Mouse (Mus musculus): ENCODE data around the gene Rce1. TPM values are rescaled to one million over a fixed set of nuclear protein-coding genes. Genes with fewer than 3 reads are reported as not detected.

Rce1 gene
- polyA plus RNA-seq, 1 experiment, result 34.4 TPM

DNA sequence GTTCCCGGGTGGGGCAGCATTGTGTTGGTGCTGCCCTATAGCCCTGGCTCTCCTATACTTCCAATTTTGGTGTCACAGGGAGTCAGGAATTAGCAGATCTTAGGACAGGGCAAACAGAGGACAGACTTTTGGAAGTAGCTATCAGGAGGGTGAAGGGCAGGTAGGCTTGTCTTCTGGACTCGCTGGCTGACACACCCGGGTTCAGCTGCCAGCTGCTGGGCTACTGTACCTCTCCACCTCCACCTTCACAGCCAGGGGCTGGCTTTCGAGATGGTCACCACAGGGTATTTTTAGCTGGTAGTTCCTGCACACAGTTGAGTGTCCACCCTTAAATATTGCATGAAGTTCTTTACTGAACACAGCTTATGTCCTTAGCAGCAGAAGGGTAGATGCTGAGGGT, 16.9 kb downstream of the Rce1 start:
- H3K9ac ChIP-seq (ENCODE audit: low read depth, poor library complexity, severe bottlenecking), result no peak overlapping the region
- TF ChIP-seq EP300 (IDR thresholded peaks at IDR 0.05; ENCODE audit: insufficient read depth, low read depth, low read length) (no peak), CTCF (IDR thresholded peaks at IDR 0.05; ENCODE audit: low read depth, low read length) (no peak), POLR2A (IDR thresholded peaks at IDR 0.05; ENCODE audit: insufficient read depth, low read length) (no peak)
- H3K36me3 ChIP-seq (ENCODE audit: control insufficient read depth, insufficient read depth, low read length, poor library complexity, severe bottlenecking), result no peaks in the 10 kb centered on the region
- H3K4me3 ChIP-seq (ENCODE audit: low read depth, low read length), result no peak overlapping the region
- no peaks in the 10 kb centered on the region for H3K4me1 ChIP-seq (ENCODE audit: control insufficient read depth, insufficient read depth, low read length)
- H3K27me3 ChIP-seq (ENCODE audit: control insufficient read depth, insufficient read depth, low read length, poor library complexity, severe bottlenecking), result no peaks in the 10 kb centered on the region
- no peak overlapping the region for H3K27ac ChIP-seq (ENCODE audit: insufficient read depth, low read length)
- H3K9me3 ChIP-seq (replicated peaks; ENCODE audit: control insufficient read depth, insufficient read depth, low read length, poor library complexity, severe bottlenecking), result no peaks in the 10 kb centered on the region

DNA sequence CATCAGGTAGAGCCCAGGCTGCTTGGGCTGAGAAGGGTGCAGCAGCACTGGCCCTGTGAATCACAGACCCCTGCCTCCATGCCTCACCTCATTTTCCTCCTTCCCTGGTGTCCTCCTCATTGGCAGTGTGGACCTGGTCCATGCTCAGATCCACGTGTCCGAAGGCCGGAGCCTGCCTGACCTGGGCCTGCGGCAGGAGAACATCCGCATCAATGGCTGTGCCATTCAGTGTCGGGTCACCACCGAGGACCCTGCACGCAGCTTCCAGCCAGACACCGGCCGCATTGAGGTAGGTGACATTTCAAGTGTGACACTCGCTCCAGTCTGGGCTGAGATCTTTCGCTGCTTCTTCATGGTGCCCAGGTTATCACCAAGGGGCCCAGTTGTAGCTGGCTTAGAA, 18.0 kb downstream of the Rce1 start:
- H3K9ac ChIP-seq (ENCODE audit: low read depth, poor library complexity, severe bottlenecking), result no peak overlapping the region
- no peak overlapping the region for H3K4me3 ChIP-seq (ENCODE audit: low read depth, low read length)
- no peaks in the 10 kb centered on the region for H3K27me3 ChIP-seq (ENCODE audit: control insufficient read depth, insufficient read depth, low read length, poor library complexity, severe bottlenecking)
- no peaks in the 10 kb centered on the region for H3K9me3 ChIP-seq (replicated peaks; ENCODE audit: control insufficient read depth, insufficient read depth, low read length, poor library complexity, severe bottlenecking)
- TF ChIP-seq EP300 (IDR thresholded peaks at IDR 0.05; ENCODE audit: insufficient read depth, low read depth, low read length), result no peak
- TF ChIP-seq CTCF (IDR thresholded peaks at IDR 0.05; ENCODE audit: low read depth, low read length), result no peak
- TF ChIP-seq POLR2A (IDR thresholded peaks at IDR 0.05; ENCODE audit: insufficient read depth, low read length), result no peak
- no peaks in the 10 kb centered on the region for H3K4me1 ChIP-seq (ENCODE audit: control insufficient read depth, insufficient read depth, low read length)
- H3K27ac ChIP-seq (ENCODE audit: insufficient read depth, low read length), result no peak overlapping the region
- no peaks in the 10 kb centered on the region for H3K36me3 ChIP-seq (ENCODE audit: control insufficient read depth, insufficient read depth, low read length, poor library complexity, severe bottlenecking)

DNA sequence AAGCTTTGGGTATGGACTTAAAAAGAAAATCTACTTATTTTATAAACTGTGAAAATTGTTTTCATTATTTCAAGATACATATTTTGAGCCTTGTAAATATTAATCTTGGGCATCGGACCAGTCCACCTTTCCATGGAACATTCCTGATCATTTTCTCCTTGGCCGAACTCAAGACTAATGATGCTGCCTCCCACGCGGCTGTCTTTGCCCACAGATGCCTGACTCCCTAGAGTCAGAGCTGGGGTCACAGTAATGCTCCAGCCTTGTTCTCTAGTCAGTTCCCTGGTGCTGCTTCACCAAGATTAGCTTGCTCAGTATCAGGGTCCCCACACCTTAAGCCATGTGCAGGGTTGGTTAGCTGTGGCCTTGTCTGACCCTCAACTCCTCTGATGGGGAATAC, 19.8 kb downstream of the Rce1 start:
- H3K4me1 ChIP-seq (ENCODE audit: control insufficient read depth, insufficient read depth, low read length), result no peaks in the 10 kb centered on the region
- H3K27ac ChIP-seq (ENCODE audit: insufficient read depth, low read length), result no peak overlapping the region
- H3K36me3 ChIP-seq (ENCODE audit: control insufficient read depth, insufficient read depth, low read length, poor library complexity, severe bottlenecking), result no peaks in the 10 kb centered on the region
- no peaks in the 10 kb centered on the region for H3K9me3 ChIP-seq (replicated peaks; ENCODE audit: control insufficient read depth, insufficient read depth, low read length, poor library complexity, severe bottlenecking)
- TF ChIP-seq POLR2A (IDR thresholded peaks at IDR 0.05; ENCODE audit: insufficient read depth, low read length), result no peak
- no peak for TF ChIP-seq CTCF (IDR thresholded peaks at IDR 0.05; ENCODE audit: low read depth, low read length)
- TF ChIP-seq EP300 (IDR thresholded peaks at IDR 0.05; ENCODE audit: insufficient read depth, low read depth, low read length), result no peak
- H3K4me3 ChIP-seq (ENCODE audit: low read depth, low read length), result no peak overlapping the region
- no peak overlapping the region for H3K9ac ChIP-seq (ENCODE audit: low read depth, poor library complexity, severe bottlenecking)
- no peaks in the 10 kb centered on the region for H3K27me3 ChIP-seq (ENCODE audit: control insufficient read depth, insufficient read depth, low read length, poor library complexity, severe bottlenecking)

DNA sequence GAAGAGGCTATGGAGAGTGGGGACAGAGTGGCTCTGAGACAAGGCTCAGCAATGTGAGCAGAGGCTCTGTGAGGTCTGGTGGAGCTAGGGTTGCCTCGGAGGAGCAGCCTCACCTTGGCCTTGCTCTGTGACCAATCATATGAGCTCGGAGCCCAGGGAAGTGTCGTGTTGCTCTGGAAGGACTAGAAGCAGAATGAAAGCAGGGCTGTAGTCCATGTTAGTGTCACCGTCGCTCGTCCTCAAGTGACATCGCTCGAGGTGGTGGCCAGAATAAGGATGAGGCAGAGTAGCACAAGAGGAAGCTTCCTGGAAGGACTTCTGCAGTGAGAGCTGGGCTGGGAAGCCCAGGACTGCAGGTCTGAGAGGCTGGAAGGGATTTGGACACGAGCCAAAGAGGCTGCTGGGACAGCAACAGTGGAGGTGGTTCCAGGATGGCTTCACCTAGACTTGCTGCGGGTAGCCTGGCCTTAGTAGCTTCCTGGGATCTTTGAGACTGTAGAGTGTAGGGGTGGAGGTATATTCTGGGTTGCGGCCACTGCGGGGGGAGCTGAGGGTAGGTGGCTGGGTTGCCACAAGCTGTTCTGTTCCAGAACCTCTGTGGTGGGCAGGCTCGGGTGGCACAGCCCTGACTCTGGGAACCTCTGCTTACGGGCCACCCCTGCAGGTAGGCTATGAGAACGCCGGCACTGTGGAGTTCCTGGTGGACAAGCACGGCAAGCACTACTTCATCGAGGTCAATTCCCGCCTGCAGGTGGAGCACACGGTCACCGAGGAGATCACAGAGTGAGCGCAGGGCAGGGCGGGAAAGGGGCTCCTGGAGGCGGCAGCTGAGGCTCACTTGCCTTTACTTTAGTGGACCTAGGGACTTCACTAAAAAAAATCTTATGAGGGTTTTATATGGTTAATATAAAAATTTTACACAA, 21.4 kb downstream of the Rce1 start:
- peak; percentile 56 for TF ChIP-seq CTCF (IDR thresholded peaks at IDR 0.05; ENCODE audit: low read depth, low read length)
- TF ChIP-seq POLR2A (IDR thresholded peaks at IDR 0.05; ENCODE audit: insufficient read depth, low read length), result no peak
- Histone ChIP-seq H3K27me3 (ENCODE audit: control insufficient read depth, insufficient read depth, low read length, poor library complexity, severe bottlenecking) (no peaks in the 10 kb centered on the region), H3K9me3 (replicated peaks; ENCODE audit: control insufficient read depth, insufficient read depth, low read length, poor library complexity, severe bottlenecking) (no peaks in the 10 kb centered on the region), H3K36me3 (ENCODE audit: control insufficient read depth, insufficient read depth, low read length, poor library complexity, severe bottlenecking) (no peaks in the 10 kb centered on the region), H3K4me3 (ENCODE audit: low read depth, low read length) (no peak overlapping the region), H3K4me1 (ENCODE audit: control insufficient read depth, insufficient read depth, low read length) (no peaks in the 10 kb centered on the region), H3K27ac (ENCODE audit: insufficient read depth, low read length) (no peak overlapping the region), H3K9ac (ENCODE audit: low read depth, poor library complexity, severe bottlenecking) (no peak overlapping the region)

DNA sequence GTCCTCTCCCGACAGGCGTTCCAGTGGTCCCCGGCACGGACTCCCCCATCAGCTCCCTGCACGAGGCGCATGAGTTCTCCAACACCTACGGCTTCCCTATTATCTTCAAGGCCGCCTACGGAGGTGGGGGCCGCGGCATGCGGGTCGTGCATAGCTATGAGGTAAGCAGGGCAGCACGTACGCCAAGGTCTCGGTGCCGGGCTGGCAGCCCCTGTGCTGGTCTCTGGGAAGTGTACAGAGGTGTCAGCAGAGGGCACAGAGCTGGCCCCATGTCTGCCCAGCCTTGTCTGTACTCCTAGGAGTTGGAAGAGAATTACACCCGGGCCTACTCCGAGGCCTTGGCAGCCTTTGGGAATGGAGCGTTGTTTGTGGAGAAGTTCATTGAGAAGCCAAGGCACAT, 23.0 kb downstream of the Rce1 start:
- Histone ChIP-seq H3K27me3 (ENCODE audit: control insufficient read depth, insufficient read depth, low read length, poor library complexity, severe bottlenecking) (no peaks in the 10 kb centered on the region), H3K9me3 (replicated peaks; ENCODE audit: control insufficient read depth, insufficient read depth, low read length, poor library complexity, severe bottlenecking) (no peaks in the 10 kb centered on the region), H3K36me3 (ENCODE audit: control insufficient read depth, insufficient read depth, low read length, poor library complexity, severe bottlenecking) (no peaks in the 10 kb centered on the region), H3K4me3 (ENCODE audit: low read depth, low read length) (no peak overlapping the region), H3K9ac (ENCODE audit: low read depth, poor library complexity, severe bottlenecking) (no peak overlapping the region), H3K27ac (ENCODE audit: insufficient read depth, low read length) (no peak overlapping the region), H3K4me1 (ENCODE audit: control insufficient read depth, insufficient read depth, low read length) (no peaks in the 10 kb centered on the region)
- no peak for TF ChIP-seq POLR2A (IDR thresholded peaks at IDR 0.05; ENCODE audit: insufficient read depth, low read length)
- no peak for TF ChIP-seq CTCF (IDR thresholded peaks at IDR 0.05; ENCODE audit: low read depth, low read length)
- TF ChIP-seq EP300 (IDR thresholded peaks at IDR 0.05; ENCODE audit: insufficient read depth, low read depth, low read length), result no peak

DNA sequence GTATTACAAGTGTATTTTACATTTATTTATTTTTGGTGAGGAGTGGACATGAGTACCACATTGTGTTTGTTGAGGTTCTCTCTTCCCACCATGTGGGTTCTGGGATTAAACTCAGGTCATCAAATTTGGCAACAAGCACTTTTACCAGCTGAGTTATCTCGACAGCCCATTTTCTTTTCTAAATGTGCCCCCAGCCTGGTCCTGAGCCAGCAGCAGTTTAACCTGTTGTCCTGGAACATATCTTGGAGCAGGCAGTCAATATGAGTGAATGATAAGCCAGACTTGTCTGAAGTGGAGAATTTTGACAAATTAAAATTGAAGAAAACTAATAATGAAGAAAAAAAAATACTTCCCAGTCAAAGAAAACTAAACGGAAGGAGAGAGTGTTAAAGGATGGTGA, 29.4 kb downstream of the Rce1 start:
- H3K9me3 ChIP-seq (replicated peaks; ENCODE audit: control insufficient read depth, insufficient read depth, low read length, poor library complexity, severe bottlenecking), result no peaks in the 10 kb centered on the region
- TF ChIP-seq POLR2A (IDR thresholded peaks at IDR 0.05; ENCODE audit: insufficient read depth, low read length) (no peak), CTCF (IDR thresholded peaks at IDR 0.05; ENCODE audit: low read depth, low read length) (no peak), EP300 (IDR thresholded peaks at IDR 0.05; ENCODE audit: insufficient read depth, low read depth, low read length) (no peak)
- H3K4me3 ChIP-seq (ENCODE audit: low read depth, low read length), result no peak overlapping the region
- H3K4me1 ChIP-seq (ENCODE audit: control insufficient read depth, insufficient read depth, low read length), result no peaks in the 10 kb centered on the region
- H3K36me3 ChIP-seq (ENCODE audit: control insufficient read depth, insufficient read depth, low read length, poor library complexity, severe bottlenecking), result no peaks in the 10 kb centered on the region
- no peak overlapping the region for H3K27ac ChIP-seq (ENCODE audit: insufficient read depth, low read length)
- H3K27me3 ChIP-seq (ENCODE audit: control insufficient read depth, insufficient read depth, low read length, poor library complexity, severe bottlenecking), result no peaks in the 10 kb centered on the region
- no peak overlapping the region for H3K9ac ChIP-seq (ENCODE audit: low read depth, poor library complexity, severe bottlenecking)
